Mouse (Mus musculus): ENCODE data around the gene Gm3402. TPM values are rescaled to one million over a fixed set of nuclear protein-coding genes. Genes with fewer than 3 reads are reported as not detected.
"Not testable (repeated sequence)": the region's sequence is repeated elsewhere in the genome, so short reads cannot be mapped to it uniquely, and the experiment has no call there.

Gm3402 gene
- polyA plus RNA-seq, 1 experiment: not detected

- H3K4me3 ChIP-seq (ENCODE audit: control insufficient read depth, insufficient read depth, low read length); H3K27me3 ChIP-seq (ENCODE audit: control insufficient read depth, insufficient read depth, low read length); H3K4me1 ChIP-seq (replicated peaks; ENCODE audit: control insufficient read depth, insufficient read depth, low read length); H3K36me3 ChIP-seq (ENCODE audit: control insufficient read depth, insufficient read depth, low read length); H3K27ac ChIP-seq (ENCODE audit: control insufficient read depth, insufficient read depth, low read length); DNase-seq: not testable (repeated sequence)
- WGBS: no CpG with 5 or more reads among the region's 5 CpGs
These were observed 11.8 kb upstream of the Gm3402 start, which contains the start of gene 4930449I24Rik for GRCm38 (mm10) chr5:146502099-146502498. Gene 4930449I24Rik (plus strand): TSS chr5:146502399.

- H3K27ac ChIP-seq (ENCODE audit: control insufficient read depth, insufficient read depth, low read length); H3K27me3 ChIP-seq (ENCODE audit: control insufficient read depth, insufficient read depth, low read length); H3K4me3 ChIP-seq (ENCODE audit: control insufficient read depth, insufficient read depth, low read length); DNase-seq; H3K4me1 ChIP-seq (replicated peaks; ENCODE audit: control insufficient read depth, insufficient read depth, low read length); H3K36me3 ChIP-seq (ENCODE audit: control insufficient read depth, insufficient read depth, low read length): not testable (repeated sequence)
- 94% methylated on average over 3 of the region's 3 CpGs for WGBS
These were observed 11.6 kb downstream of the Gm3402 start, which contains the start of gene Gm3404 for GRCm38 (mm10) chr5:146525501-146525900. Gene Gm3404 (plus strand): TSS chr5:146525801.

- H3K4me1 ChIP-seq (replicated peaks; ENCODE audit: control insufficient read depth, insufficient read depth, low read length); H3K4me3 ChIP-seq (ENCODE audit: control insufficient read depth, insufficient read depth, low read length); H3K27ac ChIP-seq (ENCODE audit: control insufficient read depth, insufficient read depth, low read length); DNase-seq; H3K27me3 ChIP-seq (ENCODE audit: control insufficient read depth, insufficient read depth, low read length); H3K36me3 ChIP-seq (ENCODE audit: control insufficient read depth, insufficient read depth, low read length): not testable (repeated sequence)
- 92% methylated on average over 2 of the region's 3 CpGs for WGBS
These were observed 23.4 kb downstream of the Gm3402 start, which contains the start of gene Gm3409 for GRCm38 (mm10) chr5:146537347-146537746. Gene Gm3409 (plus strand): TSS chr5:146537647.

- not testable (repeated sequence) for H3K4me1 ChIP-seq (replicated peaks; ENCODE audit: control insufficient read depth, insufficient read depth, low read length); H3K4me3 ChIP-seq (ENCODE audit: control insufficient read depth, insufficient read depth, low read length); H3K36me3 ChIP-seq (ENCODE audit: control insufficient read depth, insufficient read depth, low read length); DNase-seq; H3K27me3 ChIP-seq (ENCODE audit: control insufficient read depth, insufficient read depth, low read length); H3K27ac ChIP-seq (ENCODE audit: control insufficient read depth, insufficient read depth, low read length)
- WGBS: no CpG with 5 or more reads among the region's 3 CpGs
These were observed 41.9 kb downstream of the Gm3402 start, which contains the start of gene Gm3415 for GRCm38 (mm10) chr5:146555836-146556235. Gene Gm3415 (plus strand): TSS chr5:146556136.

GRCm38 (mm10) chr5:146564259-146564658 lies 50.3 kb downstream of the Gm3402 start:
- Histone ChIP-seq H3K27ac (ENCODE audit: control insufficient read depth, insufficient read depth, low read length) (no peak overlapping the region), H3K4me1 (replicated peaks; ENCODE audit: control insufficient read depth, insufficient read depth, low read length) (no peaks in the 10 kb centered on the region), H3K4me3 (ENCODE audit: control insufficient read depth, insufficient read depth, low read length) (no peak overlapping the region), H3K27me3 (ENCODE audit: control insufficient read depth, insufficient read depth, low read length) (no peaks in the 10 kb centered on the region), H3K36me3 (ENCODE audit: control insufficient read depth, insufficient read depth, low read length) (no peaks in the 10 kb centered on the region)
- TF ChIP-seq POLR2A (IDR thresholded peaks at IDR 0.05; ENCODE audit: control insufficient read depth, extremely low read depth, insufficient read depth, low read length, poor library complexity): no peak
- TF ChIP-seq CTCF (IDR thresholded peaks at IDR 0.05; ENCODE audit: borderline replicate concordance, control insufficient read depth, extremely low read depth, insufficient read depth, low read length, poor library complexity): no peak
- 77% methylated on average over 1 of the region's 1 CpGs for WGBS
- DNase-seq: no peak

Other genes with a start within 250 kb of the Gm3402 start
- 0.73 and 0.97 TPM in 2 replicates for gene Wasf3, start 129.1 kb upstream of the Gm3402 start, polyA plus RNA-seq (2012; rRNA removed)
- not detected in 2 replicates for gene Gm6408, start 32.2 kb upstream of the Gm3402 start, polyA plus RNA-seq (2012; rRNA removed)
- gene Gm6370, start 22.8 kb upstream of the Gm3402 start, polyA plus RNA-seq (2012; rRNA removed): not detected in 2 replicates
- not detected in 2 replicates for gene 4930449I24Rik, start 11.7 kb upstream of the Gm3402 start, polyA plus RNA-seq (2012; rRNA removed)
- gene Gm3404, start 11.7 kb downstream of the Gm3402 start, polyA plus RNA-seq (2012; rRNA removed): not detected in 2 replicates
- not detected in 2 replicates for gene Gm3409, start 23.5 kb downstream of the Gm3402 start, polyA plus RNA-seq (2012; rRNA removed)
- gene Gm3415, start 42.0 kb downstream of the Gm3402 start, polyA plus RNA-seq (2012; rRNA removed): not detected in 2 replicates
- 0.08 and 0.60 TPM in 2 replicates for gene Gpr12, start 71.1 kb downstream of the Gm3402 start, polyA plus RNA-seq (2012; rRNA removed)

All from thymus, adult 2 months (tissue).